Mouse (Mus musculus): Measurements from ENCODE around the gene Cacna2d2. TPM values are rescaled to one million over a fixed set of nuclear protein-coding genes. Genes with fewer than 3 reads are reported as not detected.

Gene Cacna2d2
- polyA plus RNA-seq, 1 experiment from 2014 or later, result 0.02 TPM

DNA sequence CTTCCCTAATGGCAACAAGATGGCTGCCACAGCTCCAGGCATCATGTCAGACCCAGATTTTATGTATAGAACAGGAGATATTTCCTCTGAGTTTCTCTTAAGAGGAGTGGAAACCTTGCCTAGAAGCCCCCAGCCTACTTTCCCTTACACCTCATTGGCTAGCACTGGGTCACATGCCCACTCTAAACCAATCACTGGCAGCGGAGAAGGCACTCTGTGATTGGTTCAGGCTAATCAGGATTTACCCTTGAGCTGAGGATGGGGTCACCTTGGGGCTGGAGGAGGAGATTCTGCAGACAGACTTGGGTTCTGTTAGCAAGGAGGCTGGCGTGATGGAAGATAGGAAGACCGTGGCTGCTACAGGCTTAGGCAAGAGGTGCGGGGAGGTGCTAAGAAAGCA lies 10.0 kb downstream of the Cacna2d2 start:
- no peak for ATAC-seq
- WGBS (ENCODE audit: insufficient replicate concordance), result 61% methylated on average over 4 of the region's 4 CpGs
- H3K4me1 ChIP-seq, result no peaks in the 10 kb centered on the region

DNA sequence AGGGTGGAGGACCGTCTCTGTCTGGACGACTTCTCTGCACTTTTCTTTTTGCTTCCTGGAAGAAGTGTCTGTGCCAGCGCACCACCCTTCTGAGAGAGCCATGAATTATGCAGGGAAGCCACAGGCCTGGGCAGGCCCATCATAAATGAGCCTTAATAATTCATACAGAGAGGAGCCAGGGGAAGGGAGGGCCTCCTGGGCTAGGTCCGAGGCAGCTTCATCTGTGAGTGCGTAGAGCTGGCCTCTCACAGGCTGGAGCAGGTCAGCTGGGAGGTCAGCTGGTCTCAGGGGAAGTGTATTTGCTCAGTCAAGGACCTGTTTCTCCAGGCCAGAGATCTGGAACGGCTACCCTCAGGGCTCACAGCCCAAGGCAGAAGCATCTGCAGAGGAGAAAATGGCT lies 17.7 kb downstream of the Cacna2d2 start:
- H3K27me3 ChIP-seq (replicated peaks), result peaks cover 74% of the 10 kb centered on the region
- H3K27ac ChIP-seq, result no peak overlapping the region
- H3K9me3 ChIP-seq (replicated peaks), result no peaks in the 10 kb centered on the region
- no peak for ATAC-seq
- H3K4me1 ChIP-seq, result no peaks in the 10 kb centered on the region
- no peak overlapping the region for H3K4me2 ChIP-seq
- H3K36me3 ChIP-seq, result no peaks in the 10 kb centered on the region
- H3K9ac ChIP-seq, result no peak overlapping the region
- no peak overlapping the region for H3K4me3 ChIP-seq
- WGBS (ENCODE audit: insufficient replicate concordance), result 52% methylated on average over 6 of the region's 6 CpGs

More for the DNA sequence above, 10.0 kb downstream of the Cacna2d2 start:
- no peak overlapping the region for H3K4me2 ChIP-seq
- no peaks in the 10 kb centered on the region for H3K36me3 ChIP-seq
- H3K9ac ChIP-seq, result no peak overlapping the region
- no peaks in the 10 kb centered on the region for H3K9me3 ChIP-seq (replicated peaks)
- no peak overlapping the region for H3K4me3 ChIP-seq
- H3K27me3 ChIP-seq (replicated peaks), result peaks cover 72% of the 10 kb centered on the region
- no peak overlapping the region for H3K27ac ChIP-seq

DNA sequence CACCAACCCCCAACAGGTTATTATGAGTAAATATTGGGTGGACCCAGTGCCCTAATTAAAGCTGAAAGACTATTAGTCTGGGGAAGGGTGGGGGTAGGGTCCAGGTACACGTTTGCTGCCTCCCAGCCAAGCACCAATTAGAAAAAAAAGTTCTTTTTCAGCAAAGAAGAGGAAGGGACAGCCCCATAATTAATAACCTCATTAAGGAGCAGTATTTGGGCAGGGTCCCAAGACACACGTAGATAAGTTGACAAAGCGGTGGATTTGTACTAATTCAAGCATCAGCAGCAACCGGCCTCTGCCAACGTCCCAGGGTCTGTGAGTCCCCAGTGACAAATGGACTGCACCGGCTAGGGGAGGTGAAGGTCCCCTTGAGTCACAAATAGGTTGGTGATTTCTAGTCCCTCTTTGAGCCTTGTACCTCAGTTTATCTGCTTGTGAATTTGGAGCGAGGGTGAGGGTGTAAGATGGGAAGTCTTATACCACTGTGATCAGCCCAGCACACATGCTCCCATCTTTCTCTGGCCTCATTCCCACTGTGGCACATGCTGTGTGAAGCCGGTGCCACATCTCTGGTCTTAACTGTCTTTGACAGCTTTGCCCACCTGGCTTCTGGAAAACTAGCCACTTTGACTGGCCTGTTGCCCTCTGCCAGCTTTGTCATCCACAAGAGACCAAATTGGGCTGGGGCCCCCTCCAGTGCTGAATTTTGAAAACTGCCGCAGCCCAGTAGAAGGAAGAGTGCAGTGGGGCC lies 20.3 kb downstream of the Cacna2d2 start:
- no peak overlapping the region for H3K4me2 ChIP-seq
- H3K27me3 ChIP-seq (replicated peaks), result peaks cover 62% of the 10 kb centered on the region
- no peaks in the 10 kb centered on the region for H3K9me3 ChIP-seq (replicated peaks)
- H3K4me1 ChIP-seq, result no peaks in the 10 kb centered on the region
- no peak for ATAC-seq
- no peak overlapping the region for H3K9ac ChIP-seq
- H3K27ac ChIP-seq, result no peak overlapping the region
- no peaks in the 10 kb centered on the region for H3K36me3 ChIP-seq
- H3K4me3 ChIP-seq, result no peak overlapping the region
- 63% methylated on average over 9 of the region's 9 CpGs for WGBS (ENCODE audit: insufficient replicate concordance)

DNA sequence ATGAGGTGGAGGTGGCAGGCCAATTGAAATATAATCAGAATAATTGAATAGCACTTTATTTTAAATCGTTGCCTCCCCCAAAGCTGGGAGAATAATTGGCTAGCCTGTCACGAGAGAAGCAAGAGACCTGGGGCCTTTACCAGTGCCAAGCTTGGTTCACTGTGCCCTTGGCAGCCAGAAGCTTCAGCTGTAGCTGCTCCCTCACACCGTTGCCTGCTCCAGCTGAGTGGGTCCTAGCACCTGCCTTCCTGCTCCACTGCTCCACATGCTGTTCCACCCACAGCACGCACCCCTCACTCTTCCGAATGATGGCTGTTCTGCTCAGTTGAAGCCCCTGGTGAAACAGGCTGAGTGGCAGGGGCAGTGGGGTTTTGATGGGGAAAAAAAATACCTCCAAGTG lies 21.5 kb downstream of the Cacna2d2 start:
- no peaks in the 10 kb centered on the region for H3K4me1 ChIP-seq
- H3K36me3 ChIP-seq, result no peaks in the 10 kb centered on the region
- no peak overlapping the region for H3K4me3 ChIP-seq
- H3K9me3 ChIP-seq (replicated peaks), result no peaks in the 10 kb centered on the region
- 58% methylated on average over 5 of the region's 5 CpGs for WGBS (ENCODE audit: insufficient replicate concordance)
- ATAC-seq, result no peak
- H3K27ac ChIP-seq, result no peak overlapping the region
- H3K4me2 ChIP-seq, result no peak overlapping the region
- peaks cover 66% of the 10 kb centered on the region for H3K27me3 ChIP-seq (replicated peaks)
- no peak overlapping the region for H3K9ac ChIP-seq

DNA sequence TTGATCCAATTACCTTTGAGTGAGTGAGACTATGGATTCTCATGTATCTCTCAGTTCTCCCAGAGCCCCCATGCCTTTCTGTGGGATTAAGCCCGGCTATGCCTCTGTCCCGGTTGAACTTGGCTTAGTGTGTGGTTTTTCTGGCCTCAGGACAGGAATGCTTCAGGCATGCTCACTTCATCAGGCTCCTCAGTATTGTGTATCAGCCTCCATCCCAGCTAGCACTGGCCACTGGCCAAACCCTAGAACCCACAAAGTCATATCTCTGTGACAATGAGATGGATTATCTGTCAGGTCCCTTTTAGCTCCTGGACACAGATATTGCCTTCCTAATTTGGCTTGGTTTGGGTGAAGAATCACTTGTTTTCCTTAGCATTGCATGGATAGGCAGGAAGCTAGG lies 23.5 kb downstream of the Cacna2d2 start:
- no peak for ATAC-seq
- Histone ChIP-seq H3K4me3 (no peak overlapping the region), H3K9me3 (replicated peaks) (no peaks in the 10 kb centered on the region), H3K27me3 (replicated peaks) (peaks cover 71% of the 10 kb centered on the region), H3K36me3 (no peaks in the 10 kb centered on the region), H3K27ac (no peak overlapping the region), H3K4me1 (no peaks in the 10 kb centered on the region), H3K4me2 (no peak overlapping the region), H3K9ac (no peak overlapping the region)
- WGBS (ENCODE audit: insufficient replicate concordance), result 37% methylated on average over 2 of the region's 2 CpGs

DNA sequence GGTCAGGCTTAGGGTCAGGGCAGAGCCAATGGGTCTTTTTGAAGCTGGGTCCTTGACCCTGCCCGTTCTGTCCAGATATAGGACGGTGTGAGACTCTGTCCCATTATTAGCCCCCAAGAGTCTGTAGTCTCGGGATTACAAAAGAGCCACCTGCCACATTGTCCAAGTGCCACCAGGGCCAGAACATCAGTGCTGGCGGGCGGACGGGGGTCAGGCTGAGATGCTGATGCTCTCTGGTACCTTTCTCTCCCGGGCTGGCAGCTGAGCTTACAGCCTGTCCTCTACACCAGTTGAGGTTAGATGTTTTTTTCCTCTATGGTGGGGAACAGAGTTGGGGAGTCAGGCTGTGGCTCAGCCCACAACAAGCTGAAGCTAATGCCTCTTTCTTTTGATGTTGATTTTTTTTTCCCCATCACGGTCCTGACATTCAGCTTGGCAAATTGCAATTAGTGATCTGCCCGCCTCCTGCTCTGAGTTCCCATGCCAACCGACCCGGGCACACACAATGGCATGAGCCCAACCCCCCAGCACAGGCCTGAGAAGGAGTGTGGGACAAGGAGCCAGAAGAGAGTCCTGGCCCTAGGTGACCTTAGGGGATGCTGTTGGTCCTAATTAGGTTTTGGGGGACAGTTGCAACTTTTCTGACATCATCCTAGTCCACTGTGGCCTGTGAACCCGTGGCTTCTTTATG lies 25.2 kb downstream of the Cacna2d2 start:
- H3K9me3 ChIP-seq (replicated peaks), result no peaks in the 10 kb centered on the region
- H3K27me3 ChIP-seq (replicated peaks), result peaks cover 80% of the 10 kb centered on the region
- no peak overlapping the region for H3K4me2 ChIP-seq
- H3K4me1 ChIP-seq, result no peaks in the 10 kb centered on the region
- H3K4me3 ChIP-seq, result no peak overlapping the region
- 60% methylated on average over 12 of the region's 12 CpGs for WGBS (ENCODE audit: insufficient replicate concordance)
- ATAC-seq, result no peak
- no peak overlapping the region for H3K27ac ChIP-seq
- H3K9ac ChIP-seq, result no peak overlapping the region
- H3K36me3 ChIP-seq, result no peaks in the 10 kb centered on the region

DNA sequence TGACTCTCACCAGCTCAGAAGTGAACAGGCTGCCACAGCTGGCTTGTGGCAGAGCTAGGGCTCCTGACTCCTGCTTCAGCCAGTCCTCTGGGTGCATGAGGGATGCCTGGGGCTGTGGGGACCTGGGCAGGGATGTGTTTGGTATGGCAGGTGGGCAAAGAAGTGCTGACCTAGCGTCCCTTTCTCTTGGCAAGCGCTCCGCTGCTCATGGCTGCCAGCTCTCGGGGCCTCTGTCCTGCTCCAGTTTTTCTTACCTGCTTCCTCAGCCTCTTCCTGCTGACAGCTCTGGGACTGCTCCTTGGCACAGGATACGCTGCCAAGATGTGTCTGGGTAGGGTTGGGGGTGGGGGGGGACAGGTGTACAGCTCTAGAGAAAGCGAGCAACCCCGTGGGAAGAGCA lies 28.5 kb downstream of the Cacna2d2 start:
- no peak for ATAC-seq
- Histone ChIP-seq H3K36me3 (no peaks in the 10 kb centered on the region), H3K27me3 (replicated peaks) (peaks cover 70% of the 10 kb centered on the region), H3K4me2 (no peak overlapping the region), H3K4me3 (no peak overlapping the region), H3K9ac (no peak overlapping the region), H3K4me1 (no peaks in the 10 kb centered on the region), H3K9me3 (replicated peaks) (no peaks in the 10 kb centered on the region), H3K27ac (no peak overlapping the region)
- WGBS (ENCODE audit: insufficient replicate concordance), result 56% methylated on average over 7 of the region's 7 CpGs

DNA sequence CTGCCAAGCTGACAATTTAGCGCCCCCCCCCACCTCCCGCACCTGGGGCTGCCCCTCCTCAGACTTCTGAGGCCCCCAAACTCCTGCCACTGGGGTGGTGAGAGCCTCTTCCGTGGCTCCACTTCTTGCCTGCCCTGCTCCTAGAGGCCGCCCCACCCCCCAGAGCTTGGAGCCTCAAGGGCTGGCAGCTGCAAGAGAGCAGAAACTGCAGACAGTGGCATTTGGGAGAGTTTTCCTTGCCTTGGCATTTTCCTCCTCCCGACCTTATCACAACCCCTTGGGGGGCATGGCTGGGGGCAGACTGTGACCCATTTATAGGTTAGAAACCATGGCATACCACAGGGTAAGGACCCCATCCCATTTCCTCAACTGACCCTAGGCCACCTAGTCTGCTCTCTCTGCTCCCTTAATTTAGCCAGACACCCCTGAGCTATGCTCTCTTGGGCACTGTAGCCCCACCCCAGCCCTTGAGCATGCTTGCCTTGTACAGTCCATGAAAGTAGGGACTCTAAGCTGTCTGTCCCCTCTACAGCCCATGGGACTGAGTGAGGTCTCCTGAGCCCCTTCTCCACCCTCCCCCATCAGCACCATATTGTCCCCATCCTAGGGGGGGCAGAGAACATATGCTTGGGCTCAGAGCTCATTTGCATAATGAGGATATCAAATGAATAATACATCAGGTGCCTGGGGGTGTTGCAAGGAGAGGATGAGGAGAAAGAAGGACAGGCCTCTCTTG lies 29.2 kb downstream of the Cacna2d2 start:
- WGBS (ENCODE audit: insufficient replicate concordance), result 37% methylated on average over 5 of the region's 5 CpGs
- Histone ChIP-seq H3K27ac (no peak overlapping the region), H3K9ac (no peak overlapping the region), H3K4me3 (no peak overlapping the region), H3K4me2 (no peak overlapping the region), H3K36me3 (no peaks in the 10 kb centered on the region), H3K9me3 (replicated peaks) (no peaks in the 10 kb centered on the region), H3K27me3 (replicated peaks) (peaks cover 70% of the 10 kb centered on the region), H3K4me1 (no peaks in the 10 kb centered on the region)
- ATAC-seq, result no peak

DNA sequence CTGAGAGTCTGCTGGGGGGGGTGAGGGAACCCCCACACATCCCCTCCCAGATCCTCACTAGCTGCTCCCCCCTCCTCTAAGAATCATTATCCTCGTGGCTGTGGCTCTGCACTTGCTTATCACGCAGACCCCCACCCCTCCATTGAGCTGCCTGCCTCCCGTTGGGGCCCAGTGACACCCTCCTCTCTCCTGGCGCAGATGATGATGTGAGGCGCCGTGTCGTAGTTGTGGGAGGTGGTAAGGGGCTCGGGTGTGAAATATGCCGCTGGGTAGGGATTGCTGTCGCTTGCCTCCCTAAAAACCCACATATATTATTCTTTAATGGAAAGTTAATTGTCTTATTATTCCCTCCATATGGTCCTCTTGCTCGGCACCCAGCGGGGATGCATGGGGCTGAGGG lies 31.0 kb downstream of the Cacna2d2 start:
- H3K27me3 ChIP-seq (replicated peaks), result peaks cover 68% of the 10 kb centered on the region
- no peak overlapping the region for H3K27ac ChIP-seq
- no peak overlapping the region for H3K9ac ChIP-seq
- no peak for ATAC-seq
- no peaks in the 10 kb centered on the region for H3K9me3 ChIP-seq (replicated peaks)
- H3K36me3 ChIP-seq, result no peaks in the 10 kb centered on the region
- no peaks in the 10 kb centered on the region for H3K4me1 ChIP-seq
- WGBS (ENCODE audit: insufficient replicate concordance), result 46% methylated on average over 12 of the region's 12 CpGs
- H3K4me3 ChIP-seq, result no peak overlapping the region
- no peak overlapping the region for H3K4me2 ChIP-seq

DNA sequence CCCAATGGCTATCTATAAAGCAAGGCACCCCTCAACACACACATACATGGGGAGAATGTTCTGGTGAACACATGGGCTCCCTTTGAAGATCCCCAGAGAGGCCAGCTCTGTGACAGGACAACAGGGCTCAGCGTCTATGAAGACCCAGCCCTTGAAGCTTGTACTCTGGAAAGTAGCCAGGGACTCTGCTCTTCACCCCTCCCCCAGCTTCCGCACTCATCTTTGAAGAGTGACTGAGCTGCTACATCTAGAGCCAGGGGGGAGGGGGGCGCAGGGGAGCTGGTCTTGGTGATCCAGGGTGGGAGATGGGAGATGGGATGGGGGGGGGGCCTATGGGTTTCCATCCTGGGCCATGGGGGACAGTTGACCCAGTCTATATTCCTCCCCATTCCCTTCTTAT lies 33.1 kb downstream of the Cacna2d2 start:
- Histone ChIP-seq H3K4me3 (no peak overlapping the region), H3K27ac (no peak overlapping the region), H3K4me2 (no peak overlapping the region), H3K4me1 (no peaks in the 10 kb centered on the region), H3K9me3 (replicated peaks) (no peaks in the 10 kb centered on the region), H3K36me3 (no peaks in the 10 kb centered on the region), H3K27me3 (replicated peaks) (peaks cover 50% of the 10 kb centered on the region), H3K9ac (no peak overlapping the region)
- 36% methylated on average over 3 of the region's 3 CpGs for WGBS (ENCODE audit: insufficient replicate concordance)
- ATAC-seq, result no peak

DNA sequence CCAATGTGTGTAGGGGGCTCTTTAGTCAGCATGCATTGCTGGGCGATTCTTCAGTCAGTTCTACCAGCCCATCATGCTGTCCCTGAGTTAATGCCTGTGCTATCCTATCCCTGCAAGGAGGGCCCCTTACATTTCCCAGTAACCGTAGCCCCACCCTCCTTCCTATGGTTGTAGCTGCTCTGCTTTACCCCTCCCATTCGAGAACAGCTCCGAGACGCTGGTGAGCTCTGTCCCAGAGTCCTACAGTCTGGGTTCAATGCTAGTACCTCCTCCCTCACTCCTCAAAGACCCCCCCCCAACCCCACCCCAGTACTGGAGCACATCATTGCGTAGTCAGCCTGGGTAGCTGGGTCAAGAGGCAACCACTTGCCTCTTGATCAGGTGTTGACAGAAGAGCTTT lies 35.4 kb downstream of the Cacna2d2 start:
- H3K4me3 ChIP-seq, result no peak overlapping the region
- no peaks in the 10 kb centered on the region for H3K4me1 ChIP-seq
- H3K4me2 ChIP-seq, result no peak overlapping the region
- H3K9ac ChIP-seq, result no peak overlapping the region
- H3K27ac ChIP-seq, result no peak overlapping the region
- H3K27me3 ChIP-seq (replicated peaks), result peaks cover 34% of the 10 kb centered on the region
- 34% methylated on average over 6 of the region's 6 CpGs for WGBS (ENCODE audit: insufficient replicate concordance)
- no peaks in the 10 kb centered on the region for H3K9me3 ChIP-seq (replicated peaks)
- ATAC-seq, result no peak
- no peaks in the 10 kb centered on the region for H3K36me3 ChIP-seq

DNA sequence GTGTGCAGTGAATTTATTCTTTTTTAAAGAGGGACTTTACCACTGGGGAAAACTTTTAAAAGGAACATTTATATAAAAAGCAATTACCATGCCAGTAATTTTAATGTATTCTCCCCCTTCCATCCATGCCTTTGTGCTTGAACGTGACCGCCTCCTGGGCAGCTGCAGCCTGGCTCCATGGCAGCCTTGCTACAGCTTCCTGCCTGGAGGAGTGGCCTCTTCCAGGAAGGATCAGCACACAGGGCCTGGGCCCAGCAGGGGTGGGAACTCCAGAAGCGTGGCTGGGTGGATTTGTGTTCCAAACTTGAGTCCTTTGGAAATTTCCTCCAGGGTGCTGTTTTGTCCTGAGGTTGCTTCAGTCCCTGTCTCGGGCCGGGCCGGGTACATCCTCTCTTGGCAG lies 35.9 kb downstream of the Cacna2d2 start:
- Histone ChIP-seq H3K4me2 (no peak overlapping the region), H3K9me3 (replicated peaks) (no peaks in the 10 kb centered on the region), H3K27me3 (replicated peaks) (peaks cover 31% of the 10 kb centered on the region), H3K4me1 (no peaks in the 10 kb centered on the region), H3K4me3 (no peak overlapping the region), H3K27ac (no peak overlapping the region), H3K9ac (no peak overlapping the region), H3K36me3 (no peaks in the 10 kb centered on the region)
- no peak for ATAC-seq
- 42% methylated on average over 6 of the region's 6 CpGs for WGBS (ENCODE audit: insufficient replicate concordance)

Measured in liver, embryonic 12.5 days (tissue).